Mouse (Mus musculus): ENCODE results near the gene Zfyve26. TPM values are rescaled to one million over a fixed set of nuclear protein-coding genes. Genes with fewer than 3 reads are reported as not detected.

Zfyve26 gene
- polyA plus RNA-seq, 1 experiment, result 8.6 TPM

GRCm38 (mm10) chr12:79297884-79298636 lies 2.0 kb upstream of the Zfyve26 start:
- Histone ChIP-seq H3K4me3 (ENCODE audit: insufficient read depth, low read depth, low read length) (peak overlapping the region; percentile 94; the same call in 1 of the 2 replicates), H3K4me1 (ENCODE audit: control insufficient read depth, insufficient read depth, insufficient read length, low read length) (no peaks in the 10 kb centered on the region; the same call in 1 of the 2 replicates), H3K27ac (replicated peaks; ENCODE audit: low read depth, low read length) (no peak overlapping the region)

GRCm38 (mm10) chr12:79297121-79297576 lies 1.0 kb upstream of the Zfyve26 start, which contains the start of gene Rad51b:
Gene Rad51b (plus strand): TSS chr12:79297282.
- Histone ChIP-seq H3K27ac (replicated peaks; ENCODE audit: low read depth, low read length) (0 out of 2 replicates have a peak within 1 kb of the TSS, but pooled peaks have one; percentile 15), H3K4me1 (ENCODE audit: control insufficient read depth, insufficient read depth, insufficient read length, low read length) (no peaks in the 10 kb centered on the region; the same call in 1 of the 2 replicates), H3K4me3 (ENCODE audit: insufficient read depth, low read depth, low read length) (peak within 1 kb of the TSS; percentile 94)

DNA sequence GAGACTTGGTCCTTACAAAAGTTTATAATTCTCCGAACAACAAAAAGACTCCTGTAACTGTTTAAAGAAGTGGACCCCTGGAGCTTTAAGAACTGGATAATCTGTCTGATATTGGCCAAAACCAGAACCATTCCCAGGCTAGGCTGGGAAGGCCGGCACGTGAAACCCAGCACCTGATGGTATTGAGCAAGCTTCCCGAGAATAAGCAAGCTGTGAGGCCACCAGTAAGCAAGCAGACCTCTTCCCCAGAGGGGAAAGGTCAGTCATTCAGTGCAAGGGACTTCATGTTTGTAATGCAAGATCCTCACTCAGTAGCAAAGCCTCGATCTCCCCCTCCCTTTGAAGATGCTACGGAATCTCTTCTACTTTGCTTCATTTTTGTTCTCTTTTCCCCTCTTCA lies 3.2 kb downstream of the Zfyve26 start:
- no peak overlapping the region for H3K27ac ChIP-seq (replicated peaks; ENCODE audit: low read depth, low read length)

GRCm38 (mm10) chr12:79282595-79282994 lies 13.5 kb downstream of the Zfyve26 start:
- H3K4me1 ChIP-seq (ENCODE audit: control insufficient read depth, insufficient read depth, insufficient read length, low read length), result no peaks in the 10 kb centered on the region
- H3K27ac ChIP-seq (replicated peaks; ENCODE audit: low read depth, low read length), result no peak overlapping the region
- H3K4me3 ChIP-seq (ENCODE audit: insufficient read depth, low read depth, low read length), result no peak overlapping the region

More for the DNA sequence above, 3.2 kb downstream of the Zfyve26 start:
- Histone ChIP-seq H3K4me1 (ENCODE audit: control insufficient read depth, insufficient read depth, insufficient read length, low read length) (no peaks in the 10 kb centered on the region; the same call in 1 of the 2 replicates), H3K4me3 (ENCODE audit: insufficient read depth, low read depth, low read length) (no peak overlapping the region)

DNA sequence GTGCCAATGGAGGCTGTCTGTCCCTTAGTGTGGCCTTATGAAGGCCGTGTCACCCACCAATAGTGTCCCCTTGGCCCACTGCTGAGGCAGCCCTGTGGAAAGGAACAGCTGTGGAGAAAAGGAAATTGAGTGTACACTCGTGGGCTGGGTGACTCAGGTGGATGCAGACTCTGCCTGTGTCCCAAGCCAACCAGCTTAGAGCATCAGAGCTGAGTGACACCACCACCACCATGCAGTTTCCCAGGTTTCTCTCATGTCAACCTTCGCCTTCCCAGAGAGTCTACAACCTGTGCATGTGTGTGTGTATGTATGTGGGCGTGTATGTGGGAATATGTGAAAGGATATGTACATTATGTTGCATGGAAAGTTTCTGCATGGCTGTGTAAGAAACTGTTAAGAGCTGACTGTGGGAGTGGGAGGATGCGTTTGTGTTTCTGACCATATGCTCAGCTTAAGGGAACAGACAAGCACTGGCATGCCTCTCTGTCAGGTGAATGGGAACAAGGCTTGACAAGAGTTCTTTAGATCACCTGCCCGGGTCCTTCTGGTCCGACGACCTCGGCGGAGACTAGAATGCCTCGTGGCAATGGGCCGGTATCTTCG lies 16.5 kb downstream of the Zfyve26 start:
- Histone ChIP-seq H3K4me3 (ENCODE audit: insufficient read depth, low read depth, low read length) (no peak overlapping the region), H3K27ac (replicated peaks; ENCODE audit: low read depth, low read length) (no peak overlapping the region), H3K4me1 (ENCODE audit: control insufficient read depth, insufficient read depth, insufficient read length, low read length) (no peaks in the 10 kb centered on the region)

DNA sequence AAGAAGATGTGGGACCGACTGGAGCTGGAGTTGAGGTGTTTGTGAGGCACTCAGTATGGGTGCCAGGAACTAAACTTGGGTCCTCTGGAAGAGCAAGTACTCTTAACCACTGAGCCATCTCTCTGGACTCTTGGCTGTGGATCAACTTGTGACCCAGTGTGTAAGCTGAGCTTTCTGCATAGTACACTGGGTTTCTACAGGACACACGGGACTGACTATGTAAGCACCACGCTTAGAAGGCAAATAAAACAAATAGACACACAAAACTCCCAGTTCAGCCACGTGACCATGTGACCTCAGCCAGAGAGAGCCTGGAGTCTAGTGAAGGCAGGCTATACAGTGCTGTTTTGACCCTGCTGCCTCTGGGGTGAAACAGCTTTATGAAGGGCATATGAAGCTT lies 23.5 kb downstream of the Zfyve26 start:
- H3K4me1 ChIP-seq (ENCODE audit: control insufficient read depth, insufficient read depth, insufficient read length, low read length), result no peaks in the 10 kb centered on the region
- no peak overlapping the region for H3K4me3 ChIP-seq (ENCODE audit: insufficient read depth, low read depth, low read length)
- H3K27ac ChIP-seq (replicated peaks; ENCODE audit: low read depth, low read length), result no peak overlapping the region

GRCm38 (mm10) chr12:79261035-79261434 lies 35.1 kb downstream of the Zfyve26 start:
- no peak overlapping the region for H3K27ac ChIP-seq (replicated peaks; ENCODE audit: low read depth, low read length)
- H3K4me1 ChIP-seq (ENCODE audit: control insufficient read depth, insufficient read depth, insufficient read length, low read length), result no peaks in the 10 kb centered on the region
- H3K4me3 ChIP-seq (ENCODE audit: insufficient read depth, low read depth, low read length), result no peak overlapping the region

DNA sequence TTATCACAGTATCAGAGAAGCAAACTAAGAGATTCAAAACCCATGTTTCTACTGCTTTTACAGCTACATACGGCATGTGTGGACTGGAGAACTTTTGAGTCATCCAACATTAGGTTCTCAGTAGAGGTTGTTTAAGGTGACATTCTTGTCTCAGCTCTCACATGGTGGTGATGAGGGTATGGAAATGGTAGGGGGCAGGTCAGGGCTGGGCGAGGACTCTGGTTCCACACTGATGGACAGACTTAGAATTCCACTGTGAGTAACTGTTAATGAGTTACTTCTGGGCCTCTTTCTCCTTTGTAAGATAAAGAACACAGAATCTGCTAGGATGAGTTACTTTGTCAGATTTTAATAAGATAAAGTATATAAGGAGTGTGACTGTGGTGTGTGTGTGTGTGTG lies 36.0 kb downstream of the Zfyve26 start:
- Histone ChIP-seq H3K27ac (replicated peaks; ENCODE audit: low read depth, low read length) (no peak overlapping the region), H3K4me3 (ENCODE audit: insufficient read depth, low read depth, low read length) (no peak overlapping the region), H3K4me1 (ENCODE audit: control insufficient read depth, insufficient read depth, insufficient read length, low read length) (no peaks in the 10 kb centered on the region)

GRCm38 (mm10) chr12:79254975-79255374 lies 41.1 kb downstream of the Zfyve26 start:
- no peaks in the 10 kb centered on the region for H3K4me1 ChIP-seq (ENCODE audit: control insufficient read depth, insufficient read depth, insufficient read length, low read length)
- no peak overlapping the region for H3K27ac ChIP-seq (replicated peaks; ENCODE audit: low read depth, low read length)
- H3K4me3 ChIP-seq (ENCODE audit: insufficient read depth, low read depth, low read length), result no peak overlapping the region

GRCm38 (mm10) chr12:79253294-79254053 lies 42.6 kb downstream of the Zfyve26 start:
- H3K27ac ChIP-seq (replicated peaks; ENCODE audit: low read depth, low read length), result peak overlapping the region; percentile 47; the same call in 1 of the 2 replicates
- H3K4me3 ChIP-seq (ENCODE audit: insufficient read depth, low read depth, low read length), result no peak overlapping the region
- no peaks in the 10 kb centered on the region for H3K4me1 ChIP-seq (ENCODE audit: control insufficient read depth, insufficient read depth, insufficient read length, low read length)

DNA sequence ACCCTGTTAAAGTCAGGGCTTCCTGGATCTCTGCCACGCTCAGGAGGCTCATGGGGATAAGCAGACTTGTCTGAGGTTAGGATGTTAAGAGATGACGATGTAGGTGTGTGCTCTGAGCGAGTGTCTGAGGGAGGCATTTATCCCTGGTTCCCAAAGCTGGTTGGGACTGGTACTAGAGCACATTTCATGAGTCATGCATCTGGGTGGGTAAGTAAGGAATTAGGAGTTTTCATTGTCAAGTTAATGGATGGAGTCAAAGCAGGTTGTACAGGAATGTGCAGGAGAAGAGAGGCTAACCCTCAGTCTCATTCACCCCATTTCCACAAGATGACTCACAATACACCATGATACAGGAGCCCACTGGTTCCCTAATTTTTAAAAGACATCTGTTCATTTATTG lies 48.0 kb downstream of the Zfyve26 start:
- Histone ChIP-seq H3K4me3 (ENCODE audit: insufficient read depth, low read depth, low read length) (no peak overlapping the region), H3K27ac (replicated peaks; ENCODE audit: low read depth, low read length) (no peak overlapping the region), H3K4me1 (ENCODE audit: control insufficient read depth, insufficient read depth, insufficient read length, low read length) (no peaks in the 10 kb centered on the region)

DNA sequence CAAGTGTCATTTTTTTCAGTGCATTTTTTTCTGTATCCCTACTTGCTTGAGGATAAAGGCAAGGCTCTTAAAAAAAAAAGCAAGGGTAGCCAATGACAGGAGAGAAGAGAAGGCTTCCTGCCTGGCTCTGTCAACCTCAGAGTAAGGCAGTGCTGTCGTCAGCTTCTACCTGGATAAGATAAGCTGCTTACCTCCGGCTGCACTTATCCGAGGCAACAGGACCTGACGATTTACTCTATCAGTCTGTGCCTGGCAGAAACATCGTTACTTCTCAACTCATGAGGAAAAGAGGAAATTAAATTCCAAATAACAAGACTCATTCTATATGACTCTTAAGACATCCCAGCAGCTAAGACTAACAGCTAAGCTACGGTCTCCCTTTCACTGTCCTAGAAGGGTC lies 53.2 kb downstream of the Zfyve26 start:
- Histone ChIP-seq H3K4me1 (ENCODE audit: control insufficient read depth, insufficient read depth, insufficient read length, low read length) (no peaks in the 10 kb centered on the region), H3K27ac (replicated peaks; ENCODE audit: low read depth, low read length) (no peak overlapping the region), H3K4me3 (ENCODE audit: insufficient read depth, low read depth, low read length) (no peak overlapping the region)

DNA sequence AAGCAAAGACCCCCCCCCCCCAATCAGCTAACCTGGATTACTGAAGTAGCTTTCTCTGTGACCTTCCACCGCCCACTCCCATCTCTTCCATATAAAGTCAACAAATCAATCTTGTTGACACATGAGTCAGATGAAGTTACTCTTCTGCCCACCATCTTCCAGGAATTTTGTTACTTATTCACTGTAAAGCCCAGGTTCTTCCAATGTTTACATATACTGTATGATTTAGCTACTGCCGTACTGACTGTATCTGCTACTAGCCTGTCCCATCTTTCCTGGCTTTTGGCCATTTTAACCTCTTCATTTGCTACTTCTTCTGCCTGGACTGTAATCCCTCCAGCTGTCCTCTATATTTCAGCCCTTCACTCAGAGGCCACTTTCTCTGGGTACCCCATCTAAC lies 54.1 kb downstream of the Zfyve26 start:
- H3K27ac ChIP-seq (replicated peaks; ENCODE audit: low read depth, low read length), result no peak overlapping the region
- H3K4me3 ChIP-seq (ENCODE audit: insufficient read depth, low read depth, low read length), result no peak overlapping the region
- H3K4me1 ChIP-seq (ENCODE audit: control insufficient read depth, insufficient read depth, insufficient read length, low read length), result no peaks in the 10 kb centered on the region

- Histone ChIP-seq H3K4me3 (ENCODE audit: insufficient read depth, low read depth, low read length) (no peak overlapping the region), H3K4me1 (ENCODE audit: control insufficient read depth, insufficient read depth, insufficient read length, low read length) (no peaks in the 10 kb centered on the region), H3K27ac (replicated peaks; ENCODE audit: low read depth, low read length) (no peak overlapping the region)
Observed at GRCm38 (mm10) chr12:79235485-79236080, 60.5 kb downstream of the Zfyve26 start.

- H3K27ac ChIP-seq (replicated peaks; ENCODE audit: low read depth, low read length), result no peak overlapping the region
- no peaks in the 10 kb centered on the region for H3K4me1 ChIP-seq (ENCODE audit: control insufficient read depth, insufficient read depth, insufficient read length, low read length)
- no peak overlapping the region for H3K4me3 ChIP-seq (ENCODE audit: insufficient read depth, low read depth, low read length)
Observed at GRCm38 (mm10) chr12:79217511-79217910, 78.6 kb downstream of the Zfyve26 start.

All from brown adipose tissue, adult 24 weeks (tissue).